Mouse (Mus musculus) urinary bladder, adult 2 months (tissue): ENCODE measurements around the gene Iqcg. TPM values are rescaled to one million over a fixed set of nuclear protein-coding genes. Genes with fewer than 3 reads are reported as not detected.
A peak's percentile ranks its signal among the peaks of the same experiment; 100 is the strongest.

Experiments
- DNase-seq: peaks from one replicate; pipeline ENCODE4 v3.0.0; 2022; ENCODE audit warnings: low spot score
- polyA plus RNA-seq: library from polyadenylated mRNA; depleted of rRNA; stranded (reverse); fragments of >200 nt; gene quantifications from 2 replicates; pipeline ENCODE4 v1.2.3, GENCODE M21; 2012

Iqcg gene
- polyA plus RNA-seq, 1 experiment, result 0.29 TPM

GRCm38 (mm10) chr16:33053141-33053540, 2.9 kb downstream of the Iqcg start:
- DNase-seq, result no peak

- DNase-seq, result no peak
Measured at GRCm38 (mm10) chr16:33049809-33050208, 6.2 kb downstream of the Iqcg start.

- DNase-seq, result no peak
Measured at GRCm38 (mm10) chr16:33048686-33049085, 7.3 kb downstream of the Iqcg start.

- DNase-seq, result no peak
Measured at GRCm38 (mm10) chr16:33048004-33048403, 8.0 kb downstream of the Iqcg start.

GRCm38 (mm10) chr16:33043268-33043667, 12.8 kb downstream of the Iqcg start:
- no peak for DNase-seq

GRCm38 (mm10) chr16:33042682-33043081, 13.3 kb downstream of the Iqcg start:
- DNase-seq, result no peak

GRCm38 (mm10) chr16:33036006-33036405, 20.0 kb downstream of the Iqcg start:
- no peak for DNase-seq

GRCm38 (mm10) chr16:33026357-33026756, 29.7 kb downstream of the Iqcg start:
- DNase-seq, result no peak

GRCm38 (mm10) chr16:33024456-33025104, 31.4 kb downstream of the Iqcg start:
- no peak for DNase-seq

GRCm38 (mm10) chr16:33023750-33024149, 32.3 kb downstream of the Iqcg start:
- DNase-seq, result peak; percentile 59

- DNase-seq, result no peak
Measured at GRCm38 (mm10) chr16:33021381-33021780, 34.6 kb downstream of the Iqcg start.

GRCm38 (mm10) chr16:33019117-33019770, 36.8 kb downstream of the Iqcg start:
- DNase-seq, result no peak

- DNase-seq, result no peak
Measured at GRCm38 (mm10) chr16:33017677-33018349, 38.2 kb downstream of the Iqcg start.

- no peak for DNase-seq
Measured at GRCm38 (mm10) chr16:33015986-33016385, 40.0 kb downstream of the Iqcg start.

- no peak for DNase-seq
Measured at GRCm38 (mm10) chr16:33015396-33015907, 40.6 kb downstream of the Iqcg start.

- DNase-seq, result no peak
Measured at GRCm38 (mm10) chr16:33014921-33015320, 41.1 kb downstream of the Iqcg start.

GRCm38 (mm10) chr16:33013801-33014200, 42.2 kb downstream of the Iqcg start:
- DNase-seq, result no peak

- DNase-seq, result no peak
Measured at GRCm38 (mm10) chr16:33010166-33010565, 45.9 kb downstream of the Iqcg start.

- no peak for DNase-seq
Measured at GRCm38 (mm10) chr16:33007436-33007835, 48.6 kb downstream of the Iqcg start.

GRCm38 (mm10) chr16:33006888-33007287, 49.1 kb downstream of the Iqcg start:
- DNase-seq, result no peak

GRCm38 (mm10) chr16:33005216-33005615, 50.8 kb downstream of the Iqcg start:
- no peak for DNase-seq

- no peak for DNase-seq
Measured at GRCm38 (mm10) chr16:32992158-32992557, 63.9 kb downstream of the Iqcg start.

GRCm38 (mm10) chr16:32984631-32985030, 71.4 kb downstream of the Iqcg start:
- DNase-seq, result no peak
